Mouse (Mus musculus): ENCODE measurements around the gene Iqsec3. TPM values are rescaled to one million over a fixed set of nuclear protein-coding genes. Genes with fewer than 3 reads are reported as not detected.
A peak's percentile ranks its signal among the peaks of the same experiment; 100 is the strongest.

Gene Iqsec3
- 100 to 1,000 TPM; 101 to 112 TPM for total RNA-seq (2021)

GRCm38 (mm10) chr6:121473093-121473821, at the start of gene Iqsec3:
Iqsec3 (minus strand) TSS chr6:121473678.
- DNase-seq (ENCODE audit: low spot score in 2 of 2): peak; percentile 82 to 89
- intact Hi-C loops (cut with DNase I): loop anchor here (5.0 kb wide), 2 partner anchors 49 to 76 kb away; no protein-coding TSS in a partner anchor

DNA sequence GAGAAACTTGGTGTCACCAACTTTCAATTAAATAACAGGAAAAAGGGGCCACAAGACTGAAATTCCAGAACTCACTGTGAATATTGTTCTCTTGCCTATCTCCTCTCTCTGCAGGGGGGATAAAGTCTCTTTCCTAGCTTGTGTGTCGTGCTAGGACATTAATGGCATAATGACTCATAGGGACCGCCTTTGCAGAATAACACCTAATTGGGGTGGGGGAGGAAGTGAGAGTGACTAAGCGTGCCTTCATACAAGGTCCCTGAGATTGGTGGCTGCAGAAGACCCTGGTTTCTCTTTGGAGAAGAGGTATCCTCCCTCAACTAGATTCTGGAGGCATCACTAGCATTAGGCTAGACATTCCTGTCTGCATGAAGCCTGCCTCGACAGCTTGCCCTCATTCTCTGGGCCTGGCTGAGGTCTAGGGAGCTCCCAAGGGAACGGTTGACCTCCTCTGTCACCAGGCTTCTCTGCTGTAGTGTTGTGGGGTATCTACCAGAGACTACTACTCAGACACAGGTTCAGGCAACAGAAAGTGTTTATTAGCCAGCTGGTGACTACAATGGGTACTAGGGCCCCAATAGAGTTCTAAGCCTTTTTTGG, 48.7 kb upstream of the Iqsec3 start:
- intact Hi-C loops (cut with DNase I): loop anchor here (5.0 kb wide), 1 partner anchor 50 kb away; the partner anchor contains the start of gene Iqsec3

DNA sequence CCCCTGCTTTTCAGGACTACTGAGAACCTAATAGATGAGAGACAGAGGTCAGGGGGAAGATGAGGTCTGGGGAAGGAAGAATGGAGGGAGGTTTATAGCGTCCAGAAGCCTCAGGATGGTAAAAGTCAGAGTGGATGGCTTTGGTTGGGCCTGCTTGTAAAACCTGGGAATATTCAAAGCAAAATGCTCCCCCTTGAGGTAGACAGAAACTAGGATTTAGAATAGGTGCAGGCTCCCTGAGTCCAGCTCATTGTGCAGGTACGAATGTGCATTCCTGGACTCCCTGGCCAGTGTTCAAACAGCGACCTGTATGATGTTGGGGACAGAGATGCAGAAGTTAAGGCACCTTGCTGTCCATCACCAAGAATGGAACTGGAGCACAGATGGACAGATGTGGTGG, 47.6 kb upstream of the Iqsec3 start:
- intact Hi-C loops (cut with DNase I): loop anchor here (5.0 kb wide), 1 partner anchor 49 kb away; the partner anchor contains the start of gene Iqsec3
- DNase-seq (ENCODE audit: low spot score in 2 of 2): no peak

More for the DNA sequence above, 48.7 kb upstream of the Iqsec3 start:
- peak in 1 of 2 experiments; percentile 1 for DNase-seq (ENCODE audit: low spot score in 2 of 2)

DNA sequence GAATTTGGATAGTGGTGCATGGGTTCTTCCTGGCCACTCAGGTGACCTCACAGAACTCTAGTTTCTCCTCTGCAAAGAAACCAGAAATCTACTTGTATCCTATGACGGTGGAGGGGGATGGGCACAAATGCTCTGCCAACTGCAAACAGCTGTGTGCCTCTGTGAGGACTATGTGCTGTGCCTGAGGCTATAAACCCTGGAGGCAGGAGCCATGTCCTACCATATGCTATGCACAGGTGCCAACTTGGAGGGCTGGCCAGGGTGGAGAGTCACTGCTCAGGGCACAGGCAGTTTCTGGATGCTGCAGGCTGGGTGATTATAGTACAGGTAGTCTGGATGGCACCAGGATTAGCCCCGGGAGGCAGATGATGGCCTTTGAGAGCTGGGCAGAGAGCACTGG, 46.4 kb upstream of the Iqsec3 start:
- DNase-seq (ENCODE audit: low spot score in 2 of 2): no peak
- intact Hi-C loops (cut with DNase I): loop anchor here (5.0 kb wide), 1 partner anchor 48 kb away; the partner anchor contains the start of gene Iqsec3

GRCm38 (mm10) chr6:121519266-121519810, 45.9 kb upstream of the Iqsec3 start:
- intact Hi-C loops (cut with DNase I): no loop called here
- DNase-seq (ENCODE audit: low spot score in 2 of 2): no peak

- DNase-seq (ENCODE audit: low spot score in 2 of 2): no peak
- intact Hi-C loops (cut with DNase I): no loop called here
These were observed 44.2 kb upstream of the Iqsec3 start for GRCm38 (mm10) chr6:121517726-121518125.

DNA sequence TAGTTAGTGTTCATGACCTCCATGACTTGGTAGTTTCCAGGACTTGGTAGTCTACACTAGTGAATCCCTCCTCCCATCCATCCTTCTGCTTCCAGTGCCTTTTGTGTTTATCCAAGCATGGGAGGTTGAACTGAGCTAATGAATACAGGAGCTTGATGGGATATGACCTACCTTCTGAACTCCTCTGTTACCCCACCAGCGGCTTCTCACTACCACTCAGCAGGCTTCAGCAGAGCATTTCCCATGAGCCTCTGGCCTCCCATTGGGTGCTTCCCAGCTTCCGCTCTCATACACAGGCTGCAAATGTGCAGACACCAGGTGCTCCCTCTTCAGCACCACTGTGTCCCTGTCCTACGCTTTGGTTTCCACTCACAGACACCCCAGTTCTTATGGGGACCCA, 36.9 kb upstream of the Iqsec3 start:
- DNase-seq (ENCODE audit: low spot score in 2 of 2): no peak
- intact Hi-C loops (cut with DNase I): no loop called here

GRCm38 (mm10) chr6:121509871-121510270, 36.4 kb upstream of the Iqsec3 start:
- intact Hi-C loops (cut with DNase I): no loop called here
- no peak for DNase-seq (ENCODE audit: low spot score in 2 of 2)

- intact Hi-C loops (cut with DNase I): no loop called here
- DNase-seq (ENCODE audit: low spot score in 2 of 2): no peak
These were observed 34.8 kb upstream of the Iqsec3 start for GRCm38 (mm10) chr6:121508266-121508665.

- DNase-seq (ENCODE audit: low spot score in 2 of 2): no peak
- intact Hi-C loops (cut with DNase I): no loop called here
These were observed 27.7 kb upstream of the Iqsec3 start for GRCm38 (mm10) chr6:121501044-121501638.

GRCm38 (mm10) chr6:121499856-121500255, 26.4 kb upstream of the Iqsec3 start:
- intact Hi-C loops (cut with DNase I): no loop called here
- no peak for DNase-seq (ENCODE audit: low spot score in 2 of 2)

GRCm38 (mm10) chr6:121498819-121499535, 25.5 kb upstream of the Iqsec3 start:
- intact Hi-C loops (cut with DNase I): no loop called here
- no peak for DNase-seq (ENCODE audit: low spot score in 2 of 2)

- intact Hi-C loops (cut with DNase I): no loop called here
- DNase-seq (ENCODE audit: low spot score in 2 of 2): no peak
These were observed 22.1 kb upstream of the Iqsec3 start for GRCm38 (mm10) chr6:121495606-121496005.

DNA sequence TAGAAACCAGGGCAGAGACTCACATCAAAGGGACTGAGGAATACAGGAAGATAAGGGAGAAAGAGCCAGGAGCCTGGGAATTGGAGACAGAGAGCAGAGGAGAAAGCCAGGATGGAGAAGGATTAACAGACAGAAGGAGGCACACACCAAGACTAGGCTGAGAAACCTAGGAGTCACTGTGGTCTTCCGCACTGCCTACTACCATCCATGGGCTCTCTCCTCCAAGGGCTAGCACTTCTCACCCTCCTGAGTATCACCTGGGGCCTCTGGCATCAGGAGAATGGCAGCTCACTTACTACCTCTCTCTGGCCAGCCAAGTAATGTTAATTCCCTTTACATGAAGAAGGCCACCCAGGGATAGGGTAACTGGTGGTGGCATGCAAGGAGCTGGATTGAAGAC, 21.5 kb upstream of the Iqsec3 start:
- DNase-seq (ENCODE audit: low spot score in 2 of 2): no peak
- intact Hi-C loops (cut with DNase I): no loop called here

DNA sequence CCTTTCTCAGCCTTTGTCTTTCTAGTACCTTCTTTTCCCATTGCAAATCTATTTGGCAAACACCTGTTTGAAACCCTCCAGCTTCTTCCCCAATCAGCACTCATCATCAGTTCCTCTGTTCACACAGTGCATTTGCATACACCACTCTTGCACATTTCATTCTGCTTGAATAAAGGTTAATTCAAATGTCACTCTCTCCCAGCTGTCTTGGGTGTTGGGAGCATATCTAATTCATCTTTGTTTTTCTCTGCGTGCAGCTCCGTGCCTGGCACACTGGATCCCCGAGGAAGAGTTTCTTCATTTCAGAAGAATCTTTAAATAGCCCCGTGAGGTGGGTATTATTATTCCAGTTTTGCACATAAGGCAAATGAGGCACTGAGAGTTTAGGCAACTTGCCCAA, 20.8 kb upstream of the Iqsec3 start:
- intact Hi-C loops (cut with DNase I): no loop called here
- no peak for DNase-seq (ENCODE audit: low spot score in 2 of 2)

GRCm38 (mm10) chr6:121491339-121491738, 17.9 kb upstream of the Iqsec3 start:
- no peak for DNase-seq (ENCODE audit: low spot score in 2 of 2)
- intact Hi-C loops (cut with DNase I): no loop called here

GRCm38 (mm10) chr6:121472273-121472672, 1.2 kb downstream of the Iqsec3 start:
- no peak for DNase-seq (ENCODE audit: low spot score in 2 of 2)
- intact Hi-C loops (cut with DNase I): loop anchor here (5.0 kb wide), 2 partner anchors 50 to 75 kb away; no protein-coding TSS in a partner anchor

DNA sequence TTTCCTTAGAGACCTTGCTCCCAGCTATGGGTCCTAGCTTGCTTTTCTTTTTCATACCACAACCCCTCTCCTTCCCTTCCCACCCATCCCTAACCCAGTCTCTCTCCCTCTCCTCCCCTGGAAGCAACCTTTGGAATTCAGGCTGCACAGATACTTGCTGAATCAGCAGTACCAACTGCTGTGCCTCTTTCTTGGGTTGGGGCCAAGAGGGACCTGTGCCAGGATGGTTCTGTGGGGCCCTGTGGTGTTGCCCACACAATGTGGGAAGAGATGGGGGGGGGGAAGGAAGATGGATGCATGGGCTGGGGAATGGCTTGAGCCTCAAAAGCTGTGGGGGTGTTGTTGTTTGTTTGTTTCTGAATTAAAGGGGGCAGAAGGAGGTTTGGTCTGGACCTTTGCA, 5.2 kb downstream of the Iqsec3 start:
- intact Hi-C loops (cut with DNase I): no loop called here
- no peak for DNase-seq (ENCODE audit: low spot score in 2 of 2)

DNA sequence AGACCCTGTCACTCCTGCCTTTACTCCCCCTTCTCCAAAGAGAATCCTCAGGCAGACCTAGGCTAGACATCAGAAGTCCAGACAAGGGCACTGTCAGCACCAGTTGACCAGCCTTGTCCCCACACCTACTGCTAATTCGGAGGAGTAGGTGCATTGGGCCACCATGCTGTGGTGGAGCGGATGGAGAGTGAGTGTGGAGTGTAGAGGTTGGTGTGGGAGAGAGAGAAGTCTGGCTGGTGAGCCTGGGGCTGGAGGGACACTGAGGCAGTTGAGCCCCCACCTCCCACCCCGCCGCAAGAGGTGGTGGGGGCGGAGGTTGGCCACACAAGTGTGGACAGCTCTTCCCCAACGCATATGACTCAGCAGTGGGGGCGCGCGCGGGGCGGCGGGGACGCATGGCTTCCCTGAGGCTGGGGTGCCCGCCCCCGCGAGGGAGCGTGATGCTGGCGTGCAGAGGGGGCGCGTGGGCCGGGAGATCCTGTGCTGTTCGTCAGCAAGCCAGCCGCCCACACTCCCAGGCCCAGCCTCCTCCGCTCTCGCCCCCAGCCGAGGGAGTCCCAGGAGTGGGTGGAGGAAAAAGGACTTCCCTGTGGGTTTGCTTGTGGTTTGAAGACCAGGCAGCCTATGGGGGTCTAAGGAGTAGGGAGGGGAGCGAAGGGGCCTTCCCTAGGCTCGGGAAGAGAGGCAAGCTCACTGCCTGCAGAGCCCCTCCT, 10.7 kb downstream of the Iqsec3 start:
- intact Hi-C loops (cut with DNase I): no loop called here
- peak in 1 of 2 experiments; percentile 50 for DNase-seq (ENCODE audit: low spot score in 2 of 2)
